Mouse (Mus musculus) embryo, embryonic 10 days (tissue): ENCODE measurements at regions not wholly inside any gene's neighbourhood (a gene's known extent, or its start where the extent isn't known, plus 50 kb on each side); places are given as distances from the start of the nearest gene placed in this dataset.
A peak's percentile ranks its signal among the peaks of the same experiment; 100 is the strongest.

ENCODE experiments used
- DNase-seq: peaks from one replicate; pipeline ENCODE4 v3.0.0-alpha.2; 2015; ENCODE audit warnings: low spot score

DNA sequence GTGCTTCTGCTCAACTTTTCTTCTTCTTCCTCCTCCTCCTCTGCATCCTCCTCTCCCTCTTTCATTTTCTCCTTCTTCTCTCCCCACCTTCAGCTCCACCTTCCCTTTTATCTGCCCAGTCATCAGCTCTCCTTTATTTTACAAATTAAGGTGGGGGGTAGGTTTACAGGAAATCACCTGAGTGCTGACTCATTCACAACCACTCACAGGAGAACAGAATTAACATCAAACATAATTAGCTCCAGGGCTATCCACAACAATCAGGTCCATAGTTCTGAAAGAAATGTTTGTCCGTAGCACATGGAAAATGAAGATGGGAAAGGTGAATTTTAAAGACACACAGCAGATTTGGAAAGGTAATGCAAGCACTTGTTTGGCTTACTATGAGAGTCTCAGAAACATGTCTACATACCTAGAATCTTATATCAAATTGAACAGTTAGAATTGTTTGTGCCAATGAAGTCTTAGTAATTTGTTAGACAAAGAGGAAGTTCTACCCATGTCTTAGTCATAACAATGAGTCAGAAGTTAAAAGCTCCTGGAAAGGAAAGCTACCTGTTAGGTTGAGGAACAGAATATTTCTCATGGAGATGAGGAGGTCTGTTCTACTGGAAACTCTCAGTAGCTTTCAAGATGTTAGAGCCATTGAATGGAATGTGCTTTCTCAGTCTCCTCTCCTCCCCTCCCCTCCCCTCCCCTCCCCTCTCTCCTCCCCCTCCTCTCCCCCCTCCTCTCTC lies 108.8 kb upstream of the Tgfbr2 start:
- no peak for DNase-seq

DNA sequence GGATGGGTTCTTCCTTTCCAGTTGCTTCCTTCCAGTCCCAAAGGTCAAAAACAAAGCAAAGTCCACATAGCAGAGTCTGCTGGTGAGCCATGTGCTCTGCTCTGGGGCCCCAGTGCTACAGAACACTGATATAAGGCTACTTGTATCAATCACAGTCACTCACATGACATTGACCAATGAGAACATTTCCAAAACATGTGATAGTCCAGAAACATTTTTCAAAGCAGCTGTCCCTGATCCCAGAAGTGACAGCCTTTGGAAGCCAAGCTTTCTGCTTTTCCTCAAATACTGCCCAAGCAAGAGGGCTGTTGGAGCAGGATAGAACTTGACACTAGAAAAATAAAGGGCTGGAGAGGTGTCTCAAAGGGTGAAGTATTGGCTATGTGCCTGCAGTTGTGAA lies 106.5 kb upstream of the Tgfbr2 start:
- DNase-seq: no peak

DNA sequence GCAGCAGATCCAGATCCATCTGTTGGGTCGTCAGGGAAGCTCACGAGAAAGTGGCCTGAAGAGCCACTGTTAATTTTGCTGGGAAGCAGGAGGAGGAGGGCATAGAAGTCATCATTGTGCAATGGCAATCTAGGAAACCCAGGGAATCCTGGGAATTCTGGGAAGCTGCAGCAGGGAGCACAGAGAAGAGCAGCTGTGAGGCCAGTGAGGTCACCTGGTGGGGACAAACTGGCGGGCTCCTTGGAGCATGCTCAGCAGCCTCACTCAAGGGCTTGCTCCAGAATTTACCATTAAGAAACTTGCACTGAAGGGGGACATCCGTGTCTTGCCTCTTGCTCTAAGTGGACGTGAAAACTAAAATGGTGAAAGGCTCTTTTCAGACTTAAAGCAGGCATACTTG lies 105.0 kb upstream of the Tgfbr2 start:
- DNase-seq: no peak

- no peak for DNase-seq
Observed at GRCm38 (mm10) chr9:116278862-116279261, 103.7 kb upstream of the Tgfbr2 start.

DNA sequence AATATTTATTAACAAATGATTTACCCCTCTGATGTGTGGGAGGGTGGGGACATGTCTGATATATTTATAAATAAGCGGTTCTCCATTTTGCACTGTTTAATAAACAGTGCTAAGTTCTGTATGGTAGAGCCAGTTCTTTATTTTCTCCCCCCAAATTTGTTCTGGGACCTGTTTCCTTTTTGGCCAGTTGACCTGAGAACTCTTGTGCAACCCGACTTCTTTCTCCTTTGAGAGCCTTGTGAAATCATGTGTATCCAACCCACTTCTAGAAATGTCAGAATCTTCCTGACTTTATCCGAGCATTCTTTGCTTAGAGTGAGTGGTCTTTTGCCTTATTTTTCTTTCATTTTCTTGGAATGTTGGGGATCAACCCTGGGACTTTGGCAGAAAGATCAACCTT lies 102.6 kb upstream of the Tgfbr2 start:
- DNase-seq: no peak

DNA sequence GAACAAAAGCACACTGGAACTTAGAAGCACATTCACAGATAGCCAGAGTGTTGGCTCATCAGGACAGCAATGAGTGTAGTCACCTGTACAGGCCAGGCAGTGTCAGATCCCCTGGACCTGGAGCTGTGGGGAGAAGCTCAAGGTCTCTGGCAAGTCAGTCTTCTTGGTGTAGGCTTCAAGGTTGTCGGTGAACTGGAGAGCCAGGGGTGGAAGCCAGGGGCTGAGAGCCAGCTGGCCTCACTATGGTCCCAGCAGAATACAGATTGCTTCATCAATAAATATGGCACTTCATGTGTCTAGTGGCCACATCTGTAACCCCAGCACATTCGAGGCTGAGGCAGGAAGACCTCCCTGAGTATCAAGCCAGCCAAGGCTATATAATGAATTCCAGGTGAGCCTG lies 101.0 kb upstream of the Tgfbr2 start:
- DNase-seq: no peak

GRCm38 (mm10) chr9:116272446-116272845 lies 97.3 kb upstream of the Tgfbr2 start:
- no peak for DNase-seq

- DNase-seq: peak; percentile 9
Observed at GRCm38 (mm10) chr9:116270417-116270828, 95.3 kb upstream of the Tgfbr2 start.

DNA sequence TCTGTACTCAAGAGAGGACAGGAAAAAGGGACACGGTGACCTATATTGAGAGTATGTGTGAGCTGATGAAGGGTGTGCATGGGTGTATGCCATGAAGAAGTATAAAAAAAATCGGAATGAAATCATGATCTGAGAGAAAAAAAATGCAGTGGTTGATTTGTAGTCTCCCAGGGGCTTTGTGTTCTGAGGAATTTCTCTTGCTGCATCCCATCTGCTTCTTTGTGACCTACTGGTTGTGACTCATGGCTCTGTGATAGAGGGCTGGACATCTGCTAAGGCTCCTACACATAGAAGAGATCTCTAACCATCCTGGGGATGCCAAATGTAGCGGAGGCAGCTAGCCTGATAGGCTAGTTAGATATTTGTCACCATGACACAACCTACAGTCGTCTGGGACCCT lies 92.3 kb upstream of the Tgfbr2 start:
- no peak for DNase-seq

DNA sequence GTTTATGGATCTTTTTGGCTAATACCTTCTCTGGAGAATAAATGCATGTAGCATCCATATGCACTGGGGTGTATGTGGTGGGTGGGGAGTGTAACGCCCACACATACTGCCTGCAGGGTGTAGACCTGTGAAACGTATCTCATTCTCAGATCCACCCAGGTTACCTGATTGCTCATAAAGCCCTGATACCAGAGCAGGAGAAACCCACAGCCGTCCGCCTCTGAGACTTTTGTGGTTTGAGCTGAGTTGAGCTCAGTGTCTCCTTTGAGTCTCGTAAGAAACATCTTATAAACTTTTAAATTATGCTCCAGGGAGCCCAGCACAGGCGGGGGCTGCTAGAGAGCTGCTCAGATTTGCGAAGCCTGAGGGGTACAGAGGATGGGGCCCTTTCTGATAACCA lies 88.7 kb upstream of the Tgfbr2 start:
- no peak for DNase-seq

GRCm38 (mm10) chr9:116259569-116259968 lies 84.4 kb upstream of the Tgfbr2 start:
- DNase-seq: no peak

GRCm38 (mm10) chr9:116253546-116253945 lies 78.4 kb upstream of the Tgfbr2 start:
- peak; percentile 14 for DNase-seq

DNA sequence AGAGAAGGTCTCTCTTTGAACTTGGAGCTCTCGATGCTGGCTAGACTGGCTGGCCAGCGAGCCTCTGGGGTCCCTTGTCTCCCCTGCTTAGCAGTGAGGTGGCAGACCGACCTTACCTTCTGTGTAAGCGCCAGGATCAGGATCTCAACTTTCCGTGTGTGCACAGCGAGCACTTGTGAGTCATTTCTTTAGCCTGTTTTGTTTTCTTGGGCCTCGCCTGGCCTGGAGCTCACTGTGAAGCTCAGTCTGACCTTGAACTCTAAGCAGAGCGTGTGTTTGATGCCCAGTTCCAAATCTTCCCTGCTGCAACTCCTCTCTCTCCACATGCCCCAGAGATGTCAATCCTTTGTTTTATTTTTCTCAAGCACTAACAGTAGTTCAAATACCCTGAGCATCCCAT lies 77.6 kb upstream of the Tgfbr2 start:
- no peak for DNase-seq

GRCm38 (mm10) chr9:116249791-116250190 lies 74.6 kb upstream of the Tgfbr2 start:
- no peak for DNase-seq

GRCm38 (mm10) chr9:116245136-116245535 lies 70.0 kb upstream of the Tgfbr2 start:
- DNase-seq: no peak

DNA sequence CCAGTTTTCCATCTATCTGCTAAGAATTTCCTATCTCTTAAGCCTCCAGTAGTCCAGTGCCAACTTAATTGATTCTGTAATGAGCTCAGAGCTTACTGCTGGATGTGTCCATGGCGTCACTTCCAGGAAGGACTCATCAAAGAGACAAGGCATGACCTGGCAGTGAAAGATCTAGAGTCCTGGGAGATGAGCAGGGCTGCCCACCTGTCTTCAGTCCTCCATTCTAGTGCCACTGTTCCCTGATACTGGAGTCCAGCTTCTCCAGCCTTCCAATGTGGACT lies 69.4 kb upstream of the Tgfbr2 start:
- no peak for DNase-seq

DNA sequence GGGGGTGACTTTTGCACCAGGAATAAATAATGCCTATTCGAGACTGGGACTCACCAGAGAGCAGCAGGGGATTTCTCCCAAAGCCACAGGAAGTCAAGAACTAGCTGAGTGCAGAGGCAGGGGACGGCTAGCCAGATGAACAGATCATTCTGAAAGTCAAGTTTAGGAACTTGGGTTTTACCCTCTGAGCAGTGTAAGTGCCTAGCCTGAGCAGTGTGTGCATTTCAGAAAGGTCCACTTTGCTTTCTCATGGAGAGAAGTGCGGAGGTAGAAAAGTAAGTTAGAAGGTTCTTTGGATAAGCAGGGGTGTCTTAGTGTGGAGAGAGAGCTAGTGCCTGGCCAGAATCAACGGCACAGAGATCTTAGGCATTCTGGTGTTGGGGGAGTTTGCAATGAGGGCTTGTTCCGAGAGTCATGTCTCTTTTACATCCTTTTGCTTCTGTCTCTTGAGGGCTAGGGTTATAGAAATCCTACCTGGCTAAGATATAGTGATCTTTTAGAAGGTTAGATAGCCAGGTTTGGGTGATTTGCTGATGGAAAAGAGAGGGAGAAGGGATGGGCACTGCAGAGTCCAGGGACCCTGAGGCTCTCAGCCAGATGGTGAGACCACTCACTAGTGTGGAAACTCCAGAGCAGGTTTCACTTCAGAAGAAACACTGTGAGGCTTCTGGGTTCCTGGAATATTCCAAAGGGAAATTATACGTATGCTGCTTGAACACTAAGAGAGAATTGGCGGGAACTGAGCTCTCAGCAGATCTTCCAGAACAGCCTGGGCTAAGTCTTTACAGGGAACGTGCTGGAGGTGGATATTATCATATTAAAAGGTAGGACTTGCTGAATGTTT lies 68.8 kb upstream of the Tgfbr2 start:
- no peak for DNase-seq

- no peak for DNase-seq
Observed at GRCm38 (mm10) chr9:116241933-116242526, 66.9 kb upstream of the Tgfbr2 start.

DNA sequence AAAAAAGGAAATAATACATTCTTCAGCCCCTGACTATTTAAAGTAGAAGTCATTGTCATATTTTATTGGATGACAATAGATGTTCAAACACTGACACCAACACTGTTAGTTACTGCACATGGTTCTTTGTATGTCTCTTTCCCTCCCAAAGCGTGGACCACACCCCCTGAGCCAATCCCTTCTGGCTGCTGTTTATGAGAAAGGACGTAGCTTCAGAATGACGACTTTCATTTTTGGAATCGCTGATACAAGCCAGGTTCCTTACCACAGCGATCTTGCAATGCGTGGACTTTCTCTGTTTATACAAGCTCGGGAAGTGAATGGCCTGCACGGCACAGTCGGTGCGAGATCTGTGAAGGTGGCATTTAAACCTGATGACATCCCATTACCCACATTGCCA lies 66.1 kb upstream of the Tgfbr2 start:
- DNase-seq: no peak

DNA sequence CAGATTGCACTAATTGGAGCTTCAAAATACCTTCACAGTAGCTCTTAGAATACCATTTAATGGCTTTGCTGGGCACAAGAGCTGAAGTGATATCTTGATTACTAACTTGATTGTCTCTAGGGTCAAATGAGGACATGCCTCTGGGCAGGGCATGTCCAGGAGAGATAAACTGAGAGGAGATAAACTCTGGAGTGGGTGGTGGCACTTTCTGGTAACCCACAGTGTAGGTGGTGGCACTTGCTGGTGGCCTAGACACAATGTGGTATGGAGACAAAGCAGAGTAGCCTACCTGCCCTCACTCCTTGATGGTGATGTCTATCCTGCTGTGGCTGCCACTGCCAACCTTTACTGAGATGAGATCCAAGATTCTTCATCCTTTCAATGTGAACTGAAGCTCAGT lies 61.7 kb upstream of the Tgfbr2 start:
- DNase-seq: no peak

DNA sequence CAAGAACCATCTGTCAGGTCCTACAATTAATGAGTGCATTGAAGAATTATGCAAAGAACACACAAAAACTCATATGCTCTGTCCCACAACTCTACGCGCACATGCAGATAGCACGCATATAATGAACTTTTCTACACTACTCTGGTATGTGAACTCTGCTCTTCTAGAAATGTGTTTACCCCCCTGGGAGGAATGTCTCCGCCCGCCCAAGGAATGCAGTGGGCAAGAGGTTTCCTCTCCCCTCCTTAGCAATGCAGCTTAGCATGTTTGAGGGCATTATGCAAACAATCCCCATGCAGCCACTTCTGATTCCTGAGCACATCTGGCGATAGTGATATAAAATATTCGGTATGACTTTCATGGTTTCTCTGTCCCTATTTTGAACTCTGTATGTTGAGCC lies 59.0 kb upstream of the Tgfbr2 start:
- DNase-seq: no peak

GRCm38 (mm10) chr9:116232386-116232785 lies 57.2 kb upstream of the Tgfbr2 start:
- DNase-seq: no peak
